Mouse (Mus musculus): ENCODE measurements around the gene Tmem222.

- TF ChIP-seq CTCF (IDR thresholded peaks at IDR 0.05 in 2 of 3, conservative IDR thresholded peaks at IDR 0.05 in 1 of 3; ENCODE audit: control insufficient read depth in 1 of 3, insufficient read depth in 1 of 3, low read depth in 2 of 3, low read length in 3 of 3, poor library complexity in 1 of 3, severe bottlenecking in 1 of 3) (no peak), MYB (IDR thresholded peaks at IDR 0.05; ENCODE audit: low read depth, low read length) (no peak), MAX (IDR thresholded peaks at IDR 0.05; ENCODE audit: low read length) (no peak), ETS1 (IDR thresholded peaks at IDR 0.05; ENCODE audit: low read depth, low read length) (no peak), POLR2AphosphoS2 (IDR thresholded peaks at IDR 0.05; ENCODE audit: low read length) (no peak), JUND (IDR thresholded peaks at IDR 0.05; ENCODE audit: low read depth, low read length) (no peak), ZMIZ1 (IDR thresholded peaks at IDR 0.05; ENCODE audit: low read depth, low read length) (no peak), HCFC1 (IDR thresholded peaks at IDR 0.05; ENCODE audit: low read depth, low read length) (no peak)
Observed at GRCm38 (mm10) chr4:133265297-133265696, 12.3 kb downstream of the Tmem222 start.
